Mouse (Mus musculus): ENCODE data around the gene Hacl1.

Hacl1 gene

DNA sequence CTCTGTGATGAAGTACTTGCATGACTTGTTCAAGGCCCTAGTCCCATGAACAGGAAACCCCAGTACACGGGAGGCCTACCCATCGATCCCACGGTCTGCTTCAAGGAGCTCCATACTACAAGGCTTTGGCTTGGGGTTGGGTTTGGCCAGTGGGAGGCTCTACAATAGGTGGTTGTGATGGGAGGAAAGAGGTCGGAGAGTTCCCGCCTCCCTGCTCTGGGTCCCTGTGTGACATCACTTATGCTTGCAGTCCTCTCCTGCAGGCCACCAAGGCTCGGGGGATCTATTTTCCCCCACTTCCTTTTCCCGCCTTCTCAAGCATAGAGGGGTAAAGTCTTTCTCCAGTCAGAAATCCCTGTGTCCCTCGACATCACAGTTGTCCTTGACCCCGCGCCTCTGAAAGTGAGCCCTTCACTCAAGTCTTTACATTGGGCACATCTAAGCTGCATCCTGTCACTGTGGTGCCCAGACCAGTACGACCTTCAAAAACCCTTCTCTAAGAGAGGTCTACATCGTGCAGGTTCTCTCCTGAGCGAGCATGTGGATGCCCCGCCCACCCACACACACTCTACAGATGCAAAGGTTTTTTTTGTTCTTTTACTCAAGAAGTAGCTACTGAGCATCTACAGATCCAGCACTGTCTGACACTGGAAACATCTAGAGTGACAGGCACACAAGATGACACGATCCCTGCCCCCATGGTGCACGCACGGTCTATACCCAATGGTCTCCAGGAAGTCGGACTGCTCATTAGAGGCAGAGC, 66.0 kb downstream of the Hacl1 start:
- DNase-seq (ENCODE audit: low read depth) = no peak

DNA sequence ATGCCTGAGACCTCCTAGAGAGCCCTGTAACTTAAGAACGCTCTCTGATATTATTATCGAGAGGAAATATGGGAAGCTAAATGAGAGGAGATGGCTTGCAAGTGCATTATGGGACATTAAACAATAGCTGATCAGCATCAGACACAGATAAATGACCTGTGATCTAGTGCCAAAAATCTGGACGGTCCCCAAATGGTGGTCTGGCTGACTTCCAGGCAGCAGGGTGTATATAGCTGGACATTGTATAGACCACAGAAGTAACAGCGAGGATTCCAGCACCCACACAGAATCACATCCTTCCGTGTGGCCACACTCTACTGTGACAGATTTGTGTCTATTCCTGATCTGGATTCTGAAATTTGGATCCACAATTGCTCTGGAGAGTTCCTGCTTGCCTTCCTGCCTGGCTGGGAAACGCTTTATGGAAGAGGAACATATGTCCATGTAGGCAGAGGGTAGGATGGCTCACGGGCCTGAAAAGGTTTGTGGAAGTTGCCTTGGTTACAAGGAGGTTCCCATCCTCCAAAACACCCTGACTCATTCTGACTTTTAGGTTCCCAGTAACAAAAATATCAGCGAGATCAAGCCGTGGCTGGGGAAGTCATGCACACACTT, 68.4 kb downstream of the Hacl1 start:
- DNase-seq (ENCODE audit: low read depth) = no peak

GRCm38 (mm10) chr14:31571419-31571818, 69.7 kb downstream of the Hacl1 start:
- no peak for DNase-seq (ENCODE audit: low read depth)

- peak; percentile 54 for DNase-seq (ENCODE audit: low read depth)
Measured at GRCm38 (mm10) chr14:31570131-31570951, 70.7 kb downstream of the Hacl1 start.

- DNase-seq (ENCODE audit: low read depth) = no peak
Measured at GRCm38 (mm10) chr14:31569151-31569631, 71.9 kb downstream of the Hacl1 start.

- no peak for DNase-seq (ENCODE audit: low read depth)
Measured at GRCm38 (mm10) chr14:31565478-31566212, 75.4 kb downstream of the Hacl1 start.

GRCm38 (mm10) chr14:31564452-31565179, 76.5 kb downstream of the Hacl1 start:
- DNase-seq (ENCODE audit: low read depth) = no peak

DNA sequence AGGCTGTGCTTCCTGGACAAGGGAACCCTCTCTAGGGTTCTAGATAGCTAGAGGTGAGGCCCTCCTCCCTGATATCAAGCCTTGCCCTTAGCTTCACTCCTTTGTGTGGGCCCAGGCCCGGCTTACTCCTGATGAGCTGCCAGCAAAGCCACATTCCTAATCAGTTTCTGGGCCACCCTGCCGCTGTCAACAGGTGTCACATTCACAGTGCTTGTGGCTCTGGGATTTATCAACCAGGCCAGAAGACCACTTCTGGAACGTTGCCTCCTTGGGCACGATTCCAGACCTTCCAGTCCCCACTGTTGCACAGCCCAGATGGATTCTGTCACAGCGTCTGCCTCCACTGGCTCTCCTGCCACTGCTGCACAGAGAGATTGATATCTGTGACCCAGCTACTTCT, 80.2 kb downstream of the Hacl1 start:
- no peak for DNase-seq (ENCODE audit: low read depth)

- no peak for DNase-seq (ENCODE audit: low read depth)
Measured at GRCm38 (mm10) chr14:31559216-31559615, 81.9 kb downstream of the Hacl1 start.

GRCm38 (mm10) chr14:31557784-31558183, 83.3 kb downstream of the Hacl1 start:
- DNase-seq (ENCODE audit: low read depth) = no peak

DNA sequence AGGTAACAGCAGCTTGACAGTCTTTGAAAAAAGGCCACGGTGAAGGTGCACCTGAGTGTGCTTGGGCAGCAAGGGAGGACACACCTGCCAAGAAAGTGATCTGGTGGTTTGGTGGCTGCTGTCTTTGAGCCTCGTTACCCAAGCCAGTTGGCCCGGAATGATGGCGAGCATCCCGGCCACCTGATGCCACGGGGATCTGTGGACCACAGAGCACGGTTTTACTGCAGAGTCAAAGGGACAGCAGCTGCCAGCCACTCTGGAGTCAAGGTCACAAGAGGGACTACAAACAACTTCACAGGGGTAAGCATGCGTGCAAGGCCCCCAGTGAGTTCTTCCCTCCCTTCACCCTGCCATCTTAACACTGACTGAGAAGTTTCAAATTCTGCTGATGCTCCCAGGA, 83.8 kb downstream of the Hacl1 start:
- DNase-seq (ENCODE audit: low read depth) = no peak

- DNase-seq (ENCODE audit: low read depth) = no peak
Measured at GRCm38 (mm10) chr14:31556526-31557260, 84.4 kb downstream of the Hacl1 start.

DNA sequence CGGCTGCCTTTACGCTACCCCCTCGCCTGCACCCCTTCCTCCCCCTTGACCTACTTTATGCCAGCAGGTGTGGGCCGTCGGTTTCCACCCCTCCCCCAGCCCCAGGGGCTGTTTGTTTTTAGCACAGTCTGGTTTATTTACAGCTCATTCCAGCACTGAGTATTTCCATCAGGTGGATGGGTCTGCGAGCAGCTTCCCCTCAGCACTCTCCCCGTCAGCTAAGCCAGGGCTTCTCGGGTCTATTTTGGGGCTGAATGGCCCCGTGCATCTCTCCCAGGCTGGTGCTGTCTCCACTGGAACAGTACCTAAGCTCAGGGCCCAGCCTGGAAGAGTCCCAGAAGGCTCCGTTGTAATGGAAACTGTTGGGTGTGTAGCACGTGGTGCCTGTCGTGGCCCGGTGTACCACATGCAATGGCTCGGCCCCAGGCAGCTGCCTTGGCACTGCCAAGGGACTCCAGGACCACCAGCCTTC, 85.1 kb downstream of the Hacl1 start:
- DNase-seq (ENCODE audit: low read depth) = no peak

- DNase-seq (ENCODE audit: low read depth) = no peak
Measured at GRCm38 (mm10) chr14:31555021-31555420, 86.1 kb downstream of the Hacl1 start.
